Mouse (Mus musculus) thymus, postnatal 10 days (tissue): ENCODE results near the gene Btg4.
"Not testable (repeated sequence)": the region's sequence is repeated elsewhere in the genome, so short reads cannot be mapped to it uniquely, and the experiment has no call there.

Experiments used
- DNase-seq, 2 experiments: peaks; one replicate each; pipeline ENCODE4 v3.0.0; 2021; ENCODE audit warnings: low spot score in 2 of 2

Gene Btg4

DNA sequence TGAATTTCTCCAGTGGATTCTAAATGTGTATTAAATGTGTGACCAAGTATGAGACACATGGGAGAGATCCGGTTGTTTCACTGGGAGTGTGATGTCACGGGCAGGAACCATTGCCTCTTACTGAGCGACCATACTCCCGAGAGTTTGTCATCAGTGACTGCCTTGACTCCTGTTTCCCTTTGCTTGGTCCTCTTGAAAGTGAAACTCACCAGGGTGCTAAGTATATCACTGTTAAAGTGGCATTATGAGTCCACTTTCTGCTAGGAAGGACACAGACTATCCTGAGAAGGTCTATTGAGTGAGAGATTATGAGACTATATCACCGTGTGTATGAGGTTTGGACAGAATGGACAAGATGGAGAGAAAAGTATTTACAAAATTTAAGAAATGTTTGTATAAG lies 20.9 kb downstream of the Btg4 start:
- DNase-seq: no peak

DNA sequence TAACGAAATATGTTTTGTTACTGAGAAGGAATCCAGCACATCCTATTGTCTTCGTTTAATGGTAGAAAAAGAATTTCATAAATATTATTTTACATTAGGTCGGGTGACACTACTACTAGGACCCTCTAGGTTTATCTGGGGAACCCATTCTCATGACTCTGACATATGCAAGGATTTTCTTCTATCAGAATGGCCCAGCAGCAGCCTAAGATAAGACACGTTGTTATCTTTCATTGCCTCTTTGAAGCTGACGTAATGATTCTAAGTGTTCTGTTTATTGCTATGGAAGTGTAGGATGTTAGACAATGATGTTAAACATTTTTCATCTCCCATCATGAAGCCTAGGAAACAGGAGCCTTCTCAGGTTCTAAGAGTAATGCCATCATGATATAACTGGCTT lies 33.0 kb downstream of the Btg4 start:
- no peak for DNase-seq

GRCm38 (mm10) chr9:51096306-51096705 lies 35.6 kb downstream of the Btg4 start:
- no peak for DNase-seq

DNA sequence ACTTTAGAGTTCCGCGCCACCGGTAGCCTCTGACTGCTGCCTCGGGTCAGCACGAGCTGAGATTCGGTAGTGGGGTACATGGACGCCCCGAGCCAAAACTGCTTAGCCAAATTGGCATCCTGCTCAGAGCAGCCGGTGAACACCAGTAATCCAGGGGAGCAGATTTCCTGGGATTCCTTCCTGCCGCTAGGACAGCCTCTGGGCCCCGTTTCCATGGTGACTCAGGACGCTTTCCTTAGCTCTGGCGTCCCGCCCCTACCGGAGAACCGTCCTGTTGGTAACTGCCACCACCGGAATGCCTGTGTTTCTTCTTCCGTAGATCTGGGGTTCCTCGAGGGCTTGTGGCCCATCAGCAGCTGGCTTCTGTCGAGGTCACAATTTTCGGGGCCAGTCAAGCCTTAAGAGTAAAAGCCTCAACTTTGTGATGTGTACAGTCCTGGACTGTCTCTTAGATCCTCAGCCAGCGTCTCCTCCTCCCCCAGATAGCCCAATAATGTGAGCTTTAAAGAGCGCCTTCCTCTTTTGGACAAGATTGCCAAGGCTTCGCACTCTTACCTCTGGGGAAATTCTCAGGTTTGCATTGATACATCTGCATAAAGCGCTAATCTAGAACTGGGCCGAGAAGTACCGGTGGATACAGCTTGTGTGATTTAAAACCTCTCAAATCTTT lies 41.2 kb downstream of the Btg4 start, which contains the start of gene 4833427G06Rik:
Gene 4833427G06Rik, minus strand, starts transcription at position 323 of the 670 bp plus-strand sequence.
- DNase-seq: no peak

- peak in 1 of 2 experiments; percentile 9 for DNase-seq
Observed at GRCm38 (mm10) chr9:51102963-51103807, 42.5 kb downstream of the Btg4 start.

DNA sequence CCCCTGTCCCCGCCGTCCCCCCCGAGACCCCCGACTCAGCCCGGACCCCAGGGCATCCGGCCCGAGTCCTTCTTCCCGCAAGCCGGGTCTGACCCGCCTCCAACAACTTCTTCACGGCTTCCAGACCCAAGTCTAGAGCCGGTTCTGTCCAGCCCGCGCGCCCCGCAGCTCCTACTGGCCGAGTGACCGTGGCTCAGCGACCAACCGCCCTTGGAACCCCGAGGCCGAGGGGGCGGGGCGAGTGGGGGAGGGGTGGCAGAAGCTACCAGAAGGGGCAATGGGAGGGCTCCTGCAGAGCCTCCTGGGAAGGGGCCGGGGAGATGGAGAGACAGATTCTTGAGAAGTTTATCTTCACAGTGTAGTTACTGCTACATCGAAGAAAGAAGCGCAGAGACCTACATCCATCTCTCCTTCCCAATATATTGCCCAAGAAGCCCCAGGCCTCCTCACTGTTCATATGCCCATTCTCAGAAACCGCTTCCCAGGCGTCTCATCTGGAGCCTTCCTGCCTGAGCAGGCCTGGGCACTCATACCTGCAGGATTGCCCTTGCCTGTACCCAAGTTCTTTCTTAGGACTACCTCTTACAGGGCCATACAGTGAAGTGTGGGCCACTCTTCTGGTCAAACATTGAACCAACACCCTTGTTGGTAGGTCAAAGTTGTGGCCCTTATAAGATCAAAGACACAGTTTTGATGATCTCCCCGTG lies 43.3 kb downstream of the Btg4 start:
- no peak for DNase-seq

DNA sequence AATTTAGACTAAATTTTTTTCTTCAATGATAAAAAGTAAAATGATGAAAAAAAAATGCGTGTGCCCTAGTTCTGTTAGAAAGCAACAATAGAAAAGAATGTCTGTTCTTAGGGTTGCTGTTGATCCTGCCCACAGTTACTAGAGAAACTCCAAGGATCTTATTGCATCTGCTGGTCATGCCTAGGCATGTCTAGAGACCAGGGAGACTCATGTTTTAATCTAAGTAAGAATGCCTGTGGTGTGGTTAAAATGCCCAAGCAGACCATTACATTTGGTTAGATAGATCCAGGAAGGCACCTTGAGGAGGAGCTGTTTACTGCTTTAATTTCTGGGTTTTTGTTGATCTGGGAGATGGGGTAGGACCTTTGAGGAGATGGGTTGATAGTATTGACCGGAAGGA lies 45.0 kb downstream of the Btg4 start:
- DNase-seq: no peak

- DNase-seq: no peak
Observed at GRCm38 (mm10) chr9:51114767-51115166, 54.1 kb downstream of the Btg4 start.

DNA sequence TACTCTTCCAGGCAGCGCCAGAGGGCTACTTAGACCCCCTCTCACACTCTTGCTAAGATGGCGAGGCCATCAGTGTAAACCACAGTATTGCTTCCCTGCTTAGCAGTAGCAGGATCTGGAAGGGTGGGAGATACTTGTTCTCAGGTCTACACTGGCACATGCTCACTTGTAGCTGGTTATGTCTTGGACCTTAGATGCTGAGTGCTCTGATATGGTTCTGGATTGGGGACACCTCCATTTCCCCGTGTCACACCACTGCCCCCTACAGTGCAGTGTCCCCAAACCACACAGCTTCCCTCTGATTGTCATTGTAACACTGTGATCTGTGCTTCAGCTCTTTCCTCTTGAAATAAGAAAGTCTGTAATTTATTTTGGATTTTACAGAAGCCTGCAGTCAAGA lies 76.3 kb downstream of the Btg4 start:
- DNase-seq: no peak

GRCm38 (mm10) chr9:51137432-51137831 lies 76.7 kb downstream of the Btg4 start:
- no peak for DNase-seq

DNA sequence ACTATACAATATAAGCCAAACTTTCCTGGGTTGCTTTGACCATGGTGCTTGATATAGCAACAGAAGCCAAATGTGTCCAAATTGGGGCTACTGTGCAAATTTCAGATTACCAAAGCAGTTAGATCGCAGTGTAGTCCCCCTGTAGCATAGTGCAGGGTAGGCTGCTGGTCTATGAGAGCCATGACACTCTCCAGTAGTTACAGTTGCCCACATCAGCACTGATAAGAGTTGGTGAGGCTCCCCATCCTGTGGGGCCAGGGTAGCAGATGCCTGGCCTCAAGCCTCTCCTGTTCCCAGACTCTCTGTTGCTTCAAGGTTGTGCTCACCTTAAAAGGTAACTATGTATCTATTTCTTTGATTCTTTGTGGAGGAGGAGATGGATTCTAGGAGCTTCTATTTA lies 77.1 kb downstream of the Btg4 start:
- no peak for DNase-seq

DNA sequence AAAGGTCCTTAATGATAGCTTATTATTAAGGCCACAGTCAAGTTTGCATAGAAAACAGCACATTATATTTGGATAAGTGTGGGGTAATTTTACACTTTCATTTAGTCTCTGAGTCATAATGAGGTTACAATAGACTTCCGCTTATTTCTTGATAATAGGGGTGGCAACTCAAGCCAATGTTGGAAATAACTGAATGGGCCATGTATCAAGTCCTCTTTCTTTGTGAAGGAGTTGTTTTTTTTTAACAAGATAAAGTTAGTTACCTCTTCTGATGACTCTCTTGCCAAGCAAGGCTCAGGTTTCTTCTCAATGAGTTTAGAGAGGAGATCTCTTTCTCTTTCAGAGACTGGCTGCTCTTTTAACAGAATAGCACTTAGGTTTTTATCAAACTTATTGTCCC lies 77.6 kb downstream of the Btg4 start:
- no peak for DNase-seq

DNA sequence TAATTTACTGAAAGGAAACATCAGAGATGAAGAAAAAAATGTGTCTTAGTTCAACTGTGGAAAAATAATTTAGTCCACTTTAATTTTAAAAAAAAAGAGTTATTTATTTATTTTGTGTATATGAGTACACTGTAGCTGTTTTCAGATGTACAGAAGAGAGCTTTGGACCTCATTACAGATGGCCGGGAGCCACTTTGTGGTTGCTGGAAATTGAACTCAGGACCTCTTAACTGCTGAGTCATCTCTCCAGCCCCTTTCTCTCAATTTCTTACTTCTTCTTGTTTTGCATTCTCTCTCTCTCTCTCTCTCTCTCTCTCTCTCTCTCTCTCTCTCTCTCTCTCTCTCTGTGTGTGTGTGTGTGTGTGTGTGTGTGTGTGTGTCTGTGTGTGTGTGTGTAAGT lies 78.7 kb downstream of the Btg4 start:
- DNase-seq: not testable (repeated sequence)

GRCm38 (mm10) chr9:51140711-51141110 lies 80.0 kb downstream of the Btg4 start:
- no peak for DNase-seq

- no peak for DNase-seq
Observed at GRCm38 (mm10) chr9:51143437-51143836, 82.7 kb downstream of the Btg4 start.

DNA sequence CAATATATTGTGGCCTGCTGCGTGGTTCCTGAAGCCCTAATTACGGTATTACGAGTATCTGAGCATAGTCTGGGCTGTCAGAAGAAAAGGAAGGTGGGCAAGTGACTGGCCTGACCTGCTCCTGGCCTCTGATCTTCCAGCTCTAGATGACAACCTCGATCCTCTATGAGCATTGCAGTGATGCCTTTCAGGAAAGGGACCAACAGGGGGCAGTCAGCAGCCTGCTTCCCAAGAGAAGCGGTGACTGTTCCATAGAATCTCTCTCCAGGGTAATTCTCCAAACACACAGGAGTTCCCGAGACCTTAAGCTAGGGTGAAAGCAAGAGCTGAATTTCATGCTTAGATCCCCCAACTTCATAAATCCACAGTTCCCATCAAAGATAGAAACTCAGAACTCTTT lies 83.5 kb downstream of the Btg4 start:
- no peak for DNase-seq

DNA sequence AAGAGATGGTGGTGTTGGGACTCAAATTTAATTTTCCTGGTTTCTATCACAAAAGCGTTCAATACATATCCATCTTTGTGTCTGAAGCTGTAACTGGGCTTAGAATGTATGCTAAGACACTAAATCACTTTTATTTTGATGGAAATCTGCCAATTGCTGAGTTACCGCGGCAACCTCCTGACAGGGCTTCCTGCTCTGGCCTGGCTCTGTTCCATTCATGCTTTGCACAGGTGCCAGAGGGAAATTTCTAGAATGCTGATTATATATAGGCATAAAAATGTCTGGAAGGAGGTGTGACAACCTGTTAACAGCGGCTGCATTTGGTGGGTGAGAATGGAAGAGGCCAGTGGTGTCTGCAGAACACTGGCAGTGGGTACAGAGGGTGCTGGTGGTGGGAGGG lies 85.8 kb downstream of the Btg4 start:
- DNase-seq: no peak

DNA sequence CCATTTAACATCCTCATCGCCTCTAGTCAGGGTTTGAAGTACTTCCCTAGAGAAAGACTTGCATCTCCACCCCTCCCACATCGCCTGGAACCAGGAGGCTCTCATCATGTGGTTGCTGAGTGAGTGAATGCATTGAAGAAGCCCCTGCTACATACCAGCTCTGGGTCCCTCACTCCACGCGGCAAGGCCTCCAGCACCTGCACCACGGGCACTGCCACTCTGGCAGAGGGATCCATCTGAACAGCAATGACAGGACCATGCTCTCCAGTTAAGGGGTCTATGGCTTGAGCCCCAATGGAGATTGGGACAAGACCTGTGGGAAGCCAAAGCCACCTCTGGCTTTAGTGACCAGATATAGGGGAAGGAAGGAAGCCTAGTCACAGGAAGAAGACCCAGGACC lies 86.6 kb downstream of the Btg4 start:
- DNase-seq: no peak

GRCm38 (mm10) chr9:51152079-51152752 lies 91.5 kb downstream of the Btg4 start:
- peak in 1 of 2 experiments; percentile 63 for DNase-seq

GRCm38 (mm10) chr9:51161771-51162388 lies 101.2 kb downstream of the Btg4 start:
- DNase-seq: peak; percentile 68 to 85

DNA sequence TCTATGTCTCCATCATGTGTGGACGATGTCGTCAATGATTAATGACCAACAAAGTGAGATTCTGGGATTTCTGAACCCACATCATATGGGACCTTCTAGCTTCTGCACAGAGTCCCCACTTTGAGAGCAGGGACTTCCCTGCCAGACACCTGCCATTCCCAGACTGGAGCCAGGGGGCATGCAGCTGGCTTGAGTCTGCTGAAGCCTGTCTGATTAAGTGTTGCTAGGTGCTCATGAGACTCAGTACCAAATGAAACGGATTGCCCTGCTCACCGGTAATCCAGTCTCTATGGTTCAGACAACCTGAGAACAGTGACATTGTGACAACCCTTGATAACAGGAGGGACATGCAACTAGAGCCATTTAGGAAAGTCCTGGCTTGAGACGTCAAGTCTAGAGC lies 103.3 kb downstream of the Btg4 start:
- DNase-seq: no peak
